Mouse (Mus musculus): Measurements from ENCODE around the gene Poc1a.

DNA sequence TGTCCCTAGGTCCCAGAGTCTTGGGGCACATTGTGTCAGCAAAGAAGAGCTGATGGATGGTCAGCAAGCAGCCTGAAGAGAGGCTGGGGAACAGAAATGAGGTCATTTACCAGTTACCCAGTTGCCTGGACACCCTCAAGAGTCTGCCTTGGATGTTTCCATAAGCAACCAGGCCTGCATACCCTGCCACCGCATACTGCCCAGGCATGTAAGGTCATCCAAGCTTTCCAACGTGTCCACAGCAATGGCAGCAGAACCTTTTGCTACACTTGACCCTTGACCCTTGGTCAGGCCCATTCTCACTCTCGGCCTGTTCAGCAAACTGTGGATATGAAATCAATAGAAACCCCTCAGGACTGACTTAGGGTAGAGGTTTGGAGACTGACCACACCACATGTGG, 19.4 kb upstream of the Poc1a start:
- TF ChIP-seq MAFK (IDR thresholded peaks at IDR 0.05; ENCODE audit: insufficient replicate concordance, low read length), result no peak
- TF ChIP-seq TCF12 (IDR thresholded peaks at IDR 0.05; ENCODE audit: low read depth, low read length), result no peak
- no peak for TF ChIP-seq CTCF (conservative IDR thresholded peaks at IDR 0.05 in 1 of 2, IDR thresholded peaks at IDR 0.05 in 1 of 2; ENCODE audit: low read depth in 2 of 2, low read length in 2 of 2)
- no peak for TF ChIP-seq TBP (conservative IDR thresholded peaks at IDR 0.05; ENCODE audit: low read depth, low read length)
- TF ChIP-seq USF1 (IDR thresholded peaks at IDR 0.05; ENCODE audit: low read depth, low read length), result no peak
- no peak for TF ChIP-seq CHD2 (IDR thresholded peaks at IDR 0.05; ENCODE audit: low read length)
- no peak for TF ChIP-seq RAD21 (IDR thresholded peaks at IDR 0.05; ENCODE audit: low read depth, low read length)
- TF ChIP-seq ZKSCAN1 (IDR thresholded peaks at IDR 0.05; ENCODE audit: borderline replicate concordance, low read depth, low read length), result no peak
- TF ChIP-seq GABPA (IDR thresholded peaks at IDR 0.05; ENCODE audit: insufficient replicate concordance, low read depth, low read length), result no peak
- TF ChIP-seq POLR2A (IDR thresholded peaks at IDR 0.05; ENCODE audit: low read depth, low read length), result no peak
- TF ChIP-seq JUN (IDR thresholded peaks at IDR 0.05; ENCODE audit: insufficient read depth, low read depth, low read length), result no peak
- no peak for TF ChIP-seq ETS1 (conservative IDR thresholded peaks at IDR 0.05; ENCODE audit: low read depth, low read length)
- TF ChIP-seq ZNF384 (IDR thresholded peaks at IDR 0.05; ENCODE audit: low read depth, low read length), result no peak
- no peak for TF ChIP-seq IRF4 (IDR thresholded peaks at IDR 0.05; ENCODE audit: low read depth, low read length)
